Comparison of ENCODE assay signal across 13 mouse cellular contexts in the genomic region with DNA sequence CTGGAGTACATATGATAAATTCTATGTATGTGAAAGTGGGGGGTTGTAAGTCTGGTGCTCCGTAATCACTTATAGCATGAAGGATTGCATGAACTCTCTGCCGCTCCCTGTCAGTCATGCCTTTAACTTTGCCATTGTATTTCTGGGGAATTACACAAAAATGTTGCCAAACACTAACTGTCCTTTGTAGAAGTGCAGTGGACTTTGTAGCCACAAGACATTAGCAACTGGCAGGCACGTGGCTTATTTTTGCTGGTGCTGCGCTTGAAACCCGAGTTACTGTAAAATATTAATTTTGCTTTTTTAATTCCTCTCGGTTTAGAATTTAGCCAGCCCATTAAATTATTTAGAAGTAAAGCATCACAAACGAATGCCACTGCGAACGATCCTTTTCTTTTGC. TPM values are rescaled to one million over a fixed set of nuclear protein-coding genes. Genes with fewer than 3 reads are reported as not detected.
"Had no signal": no experiment of that assay in that cellular context is flagged by ENCODE, and none has a peak within 500 bp of the region (broad histone marks: within the 10 kb centered on the region; RNA-seq: fewer than 3 reads in every experiment).

No protein-coding gene starts in this region.

- DNase-seq: liver, embryonic 13.5 days; lung, adult 18-20 months; right cerebral cortex, adult 18-20 months; right cerebral cortex, postnatal 25 days; thymus, postnatal 4 days had no signal

- H3K36me3 ChIP-seq: limb, embryonic 15.5 days; liver, embryonic 13.5 days; midbrain, embryonic 13.5 days had no signal

- H3K4me2 ChIP-seq: limb, embryonic 15.5 days; liver, embryonic 13.5 days; midbrain, embryonic 13.5 days had no signal

- H3K4me1 ChIP-seq: liver, embryonic 13.5 days had no signal

- ATAC-seq: hindbrain, embryonic 16.5 days; inflammation-experienced regulatory T-cells, adult 6 months; intestine, postnatal 0 days; midbrain, embryonic 13.5 days had no signal

- H3K4me3 ChIP-seq: layer of hippocampus, adult 2 months; limb, embryonic 15.5 days; liver, embryonic 13.5 days; midbrain, embryonic 13.5 days had no signal

- H3K27ac ChIP-seq: layer of hippocampus, adult 2 months; limb, embryonic 15.5 days; liver, embryonic 13.5 days; midbrain, embryonic 13.5 days; stomach, postnatal 0 days had no signal

- H3K9ac ChIP-seq: limb, embryonic 15.5 days; liver, embryonic 13.5 days; midbrain, embryonic 13.5 days had no signal

- H3K9me3 ChIP-seq: limb, embryonic 15.5 days; midbrain, embryonic 13.5 days had no signal

RNA-seq across cellular contexts. Expression of a gene that starts 2.4 kb away (rescaled TPM):
- total RNA-seq: megakaryocyte-erythroid progenitor cell, adult 5-6 weeks had no signal
- polyA plus RNA-seq: inflammation-experienced regulatory T-cells, adult 6 months had no signal
